Mouse (Mus musculus) embryonic fibroblast, embryonic 13.5 days (primary cell): ENCODE data around the gene Rapgef4.

Source experiments
- CTCF ChIP-seq: IDR thresholded peaks from 2 replicates; pipeline ENCODE4 v1.5.1; 2011; ENCODE audit warnings: mild to moderate bottlenecking, control low read depth, low read length, moderate library complexity, borderline replicate concordance; ENCODE audit not compliant: insufficient read depth
- POLR2A ChIP-seq: IDR thresholded peaks from 2 replicates; pipeline ENCODE4 v1.6.1; 2011; ENCODE audit warnings: low read depth, mild to moderate bottlenecking, control low read depth, low read length, moderate library complexity

- TF ChIP-seq CTCF = no peak
- TF ChIP-seq POLR2A = no peak
These were observed 301.7 kb downstream of the Rapgef4 start for GRCm38 (mm10) chr2:72282733-72283132.
